Mouse (Mus musculus) midbrain, embryonic 12.5 days (tissue): Measurements from ENCODE around the gene Ttc37. TPM values are rescaled to one million over a fixed set of nuclear protein-coding genes. Genes with fewer than 3 reads are reported as not detected.

Source experiments
- ATAC-seq: fragments of 200-750 bp; cut with Nextera tagmentation; 2 replicates; pipeline ENCODE4 v1.8.0; 2017; ENCODE audit warnings: low read depth, moderate TSS enrichment, moderate library complexity; ENCODE audit not compliant: low FRiP score
- H3K27ac ChIP-seq: fragments of 300-500 bp; sonication (generic); replicated peaks from 2 replicates; pipeline ENCODE4 v1.5.1; 2016; ENCODE audit warnings: mild to moderate bottlenecking
- H3K27me3 ChIP-seq: fragments of 300-500 bp; sonication (generic); 2 replicates; pipeline ENCODE4 v1.6.1; 2016; ENCODE audit warnings: mild to moderate bottlenecking
- H3K36me3 ChIP-seq: fragments of 300-500 bp; sonication (generic); 2 replicates; pipeline ENCODE4 v1.6.1; 2016
- H3K4me1 ChIP-seq: fragments of 300-500 bp; sonication (generic); 2 replicates; pipeline ENCODE4 v1.6.1; 2016
- H3K4me2 ChIP-seq: fragments of 300-500 bp; sonication (generic); replicated peaks from 2 replicates; pipeline ENCODE4 v1.6.1; 2016; ENCODE audit warnings: mild to moderate bottlenecking, moderate library complexity
- H3K4me3 ChIP-seq: fragments of 300-500 bp; sonication (generic); 2 replicates; pipeline ENCODE4 v1.5.1; 2016; ENCODE audit warnings: mild to moderate bottlenecking
- H3K9ac ChIP-seq: fragments of 300-500 bp; sonication (generic); replicated peaks from 2 replicates; pipeline ENCODE4 v1.6.1; 2016; ENCODE audit warnings: mild to moderate bottlenecking, moderate library complexity
- H3K9me3 ChIP-seq: fragments of 300-500 bp; sonication (generic); 2 replicates; pipeline ENCODE4 v1.6.1; 2016; ENCODE audit warnings: mild to moderate bottlenecking
- WGBS: fragments of 180-500 bp; shearing (Covaris S2); methylation state at CpG from one replicate; pipeline ENCODE4 v1.1.7; 2016; 5-methylcytosine and 5-hydroxymethylcytosine counted together
- polyA plus RNA-seq: library from polyadenylated mRNA; unstranded; fragments of >200 nt; fragmentation: Nextera tagmentation; extraction: Ambion mirVana; gene quantifications from 2 replicates; pipeline ENCODE4 v1.2.1, GENCODE M21; 2016

Ttc37 gene
- polyA plus RNA-seq, 1 experiment from 2014 or later: 16.5 TPM

DNA sequence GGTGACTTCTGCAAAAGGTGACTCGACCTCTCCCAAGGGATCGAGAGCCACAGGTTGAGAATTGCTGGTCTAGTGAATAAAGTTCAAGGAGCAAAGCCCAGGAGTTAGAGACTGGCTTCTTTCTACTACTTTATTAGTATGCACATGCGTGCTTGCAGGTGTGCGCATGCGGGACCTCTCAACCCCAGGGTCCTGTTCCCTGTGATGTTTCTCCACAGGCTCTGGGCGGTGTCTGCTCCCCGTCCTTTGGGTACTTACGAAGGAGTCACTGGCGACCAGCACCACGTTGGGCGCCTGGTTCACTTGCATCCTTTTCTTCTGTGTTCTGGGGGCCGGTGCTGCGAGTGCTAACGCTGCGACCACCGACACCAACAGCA, 430 bp upstream of the Ttc37 start:
- 0 out of 2 replicates have a peak, but pooled peaks cover 2% of the 10 kb centered on the region for H3K4me1 ChIP-seq
- H3K4me2 ChIP-seq: peak overlapping the region; percentile 59
- ATAC-seq: peak; percentile 84
- H3K27ac ChIP-seq: peak overlapping the region; percentile 67
- no peaks in the 10 kb centered on the region for H3K27me3 ChIP-seq
- WGBS: 3% methylated on average over 16 of the region's 16 CpGs
- H3K9ac ChIP-seq: peak overlapping the region; percentile 68
- H3K4me3 ChIP-seq: peak overlapping the region; percentile 64
- no peaks in the 10 kb centered on the region for H3K36me3 ChIP-seq
- no peaks in the 10 kb centered on the region for H3K9me3 ChIP-seq

DNA sequence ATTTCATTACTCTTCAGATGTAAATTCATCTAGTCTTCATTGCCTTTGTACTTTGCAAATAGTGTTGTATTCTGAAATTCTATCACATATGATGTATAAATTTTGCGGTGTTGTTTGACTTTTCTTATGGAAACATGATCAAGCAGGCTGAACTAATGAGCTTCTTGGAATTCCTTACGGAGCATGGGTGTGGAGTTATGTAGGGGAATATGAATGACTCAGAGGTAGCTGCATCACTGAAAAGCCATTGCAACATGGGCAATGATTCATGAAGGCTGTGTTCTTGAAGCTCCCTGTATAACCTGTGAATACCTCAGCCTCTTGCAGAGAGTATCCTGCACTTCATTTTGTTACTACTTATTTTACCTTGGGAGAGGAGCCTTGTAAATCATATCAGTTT, 3.5 kb downstream of the Ttc37 start:
- Histone ChIP-seq H3K4me2 (no peak overlapping the region), H3K9me3 (no peaks in the 10 kb centered on the region), H3K9ac (no peak overlapping the region), H3K36me3 (no peaks in the 10 kb centered on the region), H3K27me3 (no peaks in the 10 kb centered on the region), H3K4me3 (no peak overlapping the region), H3K4me1 (peaks cover 2% of the 10 kb centered on the region; the same call in 1 of the 2 replicates), H3K27ac (no peak overlapping the region)
- no peak for ATAC-seq
- WGBS: 94% methylated on average over 2 of the region's 2 CpGs

DNA sequence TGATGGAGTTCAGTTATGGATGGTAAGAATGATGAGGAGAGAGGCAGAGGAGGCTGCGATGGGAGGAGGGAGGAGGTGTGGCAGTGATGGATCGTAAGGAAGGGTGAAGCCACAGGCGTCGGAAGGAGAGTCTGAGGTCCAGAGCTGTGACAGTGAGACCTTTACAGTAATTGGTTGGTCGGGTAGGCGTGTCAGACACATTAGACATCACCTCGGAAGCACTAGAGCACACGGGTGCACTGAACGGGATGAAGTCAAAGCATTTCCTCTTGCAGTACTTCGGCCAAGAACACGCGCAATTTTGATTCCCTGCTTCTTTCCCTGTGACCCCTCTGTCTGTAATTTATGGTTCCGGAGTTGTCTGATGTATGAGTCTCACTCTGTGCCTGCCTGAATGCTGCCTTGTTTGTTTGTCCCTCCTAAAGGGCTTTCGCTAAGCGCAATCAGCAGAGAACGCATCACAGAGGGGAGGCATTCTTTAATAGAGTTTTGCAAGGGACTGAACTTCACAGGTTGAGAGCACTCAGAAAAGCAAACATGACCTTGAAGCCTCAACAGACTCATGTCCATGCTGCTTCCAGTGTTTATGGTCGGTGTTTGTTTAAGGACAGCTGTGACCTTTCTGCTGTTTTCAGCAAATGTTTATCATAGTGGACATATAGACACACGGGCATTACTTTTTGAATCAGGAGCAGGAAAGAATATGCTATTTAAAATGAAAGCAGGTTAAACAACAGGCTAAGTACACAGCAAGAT, 10.7 kb downstream of the Ttc37 start:
- Histone ChIP-seq H3K4me1 (no peaks in the 10 kb centered on the region; the same call in 1 of the 2 replicates), H3K4me2 (no peak overlapping the region), H3K27ac (no peak overlapping the region), H3K36me3 (peaks cover 34% of the 10 kb centered on the region), H3K9me3 (no peaks in the 10 kb centered on the region), H3K27me3 (no peaks in the 10 kb centered on the region), H3K4me3 (no peak overlapping the region), H3K9ac (no peak overlapping the region)
- WGBS: 90% methylated on average over 18 of the region's 18 CpGs
- ATAC-seq: no peak

DNA sequence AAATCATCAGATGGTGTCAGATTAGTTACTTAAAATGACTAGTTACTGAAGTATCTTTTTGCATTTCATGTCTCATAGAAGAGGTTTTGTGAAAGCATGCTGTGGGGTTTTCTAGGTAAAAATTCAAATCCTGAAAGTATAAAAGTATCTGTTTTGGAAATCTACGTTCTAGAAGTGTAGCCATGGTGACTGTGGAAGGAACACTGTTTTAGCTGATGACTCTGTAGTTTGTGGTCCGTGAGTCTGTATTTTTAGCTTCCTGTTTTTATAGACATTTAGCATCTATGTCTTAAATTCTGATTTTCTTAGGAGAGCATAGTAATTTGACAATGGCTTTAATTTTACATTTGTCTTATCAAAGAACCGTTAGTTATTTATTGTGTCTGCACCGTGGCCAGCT, 30.3 kb downstream of the Ttc37 start:
- no peak overlapping the region for H3K27ac ChIP-seq
- no peak overlapping the region for H3K4me3 ChIP-seq
- WGBS: 91% methylated on average over 4 of the region's 4 CpGs
- no peaks in the 10 kb centered on the region for H3K4me1 ChIP-seq
- no peak overlapping the region for H3K9ac ChIP-seq
- H3K4me2 ChIP-seq: no peak overlapping the region
- no peaks in the 10 kb centered on the region for H3K9me3 ChIP-seq
- peaks cover 48% of the 10 kb centered on the region for H3K36me3 ChIP-seq
- no peaks in the 10 kb centered on the region for H3K27me3 ChIP-seq
- no peak for ATAC-seq

DNA sequence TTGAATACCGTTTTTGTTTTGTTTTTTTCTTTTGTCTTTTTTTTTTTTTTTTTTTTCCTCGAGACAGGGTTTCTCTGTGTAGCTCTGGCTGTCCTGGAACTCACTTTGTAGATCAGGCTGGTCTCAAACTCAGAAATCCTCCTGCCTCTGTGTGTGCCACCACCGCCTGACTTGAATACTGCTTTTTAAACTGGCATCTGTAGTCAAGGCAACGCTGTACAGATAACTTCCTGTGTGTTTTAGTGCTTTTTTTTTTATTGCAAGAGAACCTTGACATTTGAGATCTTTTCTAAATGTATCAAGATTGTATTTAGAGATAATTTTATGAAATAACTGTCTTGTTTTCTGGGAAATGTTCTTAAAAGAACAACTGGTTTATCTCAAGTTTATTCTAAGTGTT, 33.9 kb downstream of the Ttc37 start:
- Histone ChIP-seq H3K4me1 (no peaks in the 10 kb centered on the region), H3K4me2 (no peak overlapping the region), H3K9me3 (no peaks in the 10 kb centered on the region), H3K9ac (no peak overlapping the region), H3K27ac (no peak overlapping the region), H3K4me3 (no peak overlapping the region), H3K36me3 (peaks cover 45% of the 10 kb centered on the region), H3K27me3 (no peaks in the 10 kb centered on the region)
- 80% methylated on average over 4 of the region's 4 CpGs for WGBS
- ATAC-seq: no peak

DNA sequence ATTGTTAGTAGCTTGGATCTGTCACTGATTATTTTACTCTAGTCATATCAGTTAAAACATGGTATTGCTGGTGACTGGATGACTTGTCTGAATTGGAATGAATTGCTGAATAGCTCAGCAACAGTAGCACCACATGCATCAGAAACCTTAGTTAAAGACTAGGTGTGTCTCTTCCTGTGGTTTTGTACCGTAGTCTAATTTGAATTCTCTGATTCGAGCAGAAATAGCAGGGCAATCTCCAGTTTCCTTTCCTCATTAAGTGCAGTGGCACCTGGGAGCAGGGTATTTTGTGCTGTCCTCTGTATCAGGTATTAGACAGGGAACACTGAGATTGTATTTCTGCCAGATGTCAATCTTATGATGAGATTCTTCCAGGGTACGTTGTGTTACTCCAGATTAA, 40.3 kb downstream of the Ttc37 start:
- H3K9ac ChIP-seq: no peak overlapping the region
- H3K27me3 ChIP-seq: no peaks in the 10 kb centered on the region
- ATAC-seq: no peak
- 91% methylated on average over 3 of the region's 3 CpGs for WGBS
- H3K4me3 ChIP-seq: no peak overlapping the region
- no peaks in the 10 kb centered on the region for H3K4me1 ChIP-seq
- H3K9me3 ChIP-seq: no peaks in the 10 kb centered on the region
- H3K4me2 ChIP-seq: no peak overlapping the region
- H3K27ac ChIP-seq: no peak overlapping the region
- H3K36me3 ChIP-seq: peaks cover 31% of the 10 kb centered on the region; the same call in 1 of the 2 replicates

DNA sequence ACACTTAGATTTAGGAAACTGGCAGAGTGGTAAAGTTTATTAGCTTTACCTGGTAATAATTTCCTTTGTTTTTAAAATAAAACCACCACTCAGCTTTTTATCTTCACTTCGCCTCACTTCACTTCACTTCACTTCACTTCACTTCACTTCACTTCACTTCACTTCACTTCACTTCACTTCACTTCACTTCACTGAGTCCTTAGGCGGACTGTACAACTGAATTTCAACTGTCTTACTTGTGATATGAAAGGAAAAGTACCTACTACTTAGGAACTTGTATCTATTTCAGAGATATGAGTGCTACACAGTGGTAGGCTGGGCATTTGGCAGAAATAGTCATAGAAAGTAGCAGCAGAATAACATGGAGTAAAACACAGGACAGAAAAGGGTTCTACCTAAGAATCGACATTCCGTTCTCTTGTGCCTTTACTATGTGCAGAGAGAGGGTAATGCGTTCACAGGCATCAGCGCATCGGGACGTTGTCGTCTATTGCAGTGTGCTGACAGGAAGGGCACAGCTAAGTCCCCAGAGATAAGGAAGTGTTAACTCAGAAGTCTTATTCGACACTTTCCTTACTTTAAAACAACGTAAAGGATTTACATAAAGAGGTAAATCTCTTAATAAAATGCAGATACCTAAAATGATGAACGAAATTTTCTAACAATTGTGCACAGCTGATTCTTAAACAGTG, 42.7 kb downstream of the Ttc37 start:
- WGBS: 88% methylated on average over 12 of the region's 12 CpGs
- Histone ChIP-seq H3K27ac (no peak overlapping the region), H3K9ac (no peak overlapping the region), H3K36me3 (peaks cover 18% of the 10 kb centered on the region; the same call in 1 of the 2 replicates), H3K9me3 (no peaks in the 10 kb centered on the region), H3K4me1 (no peaks in the 10 kb centered on the region), H3K4me3 (no peak overlapping the region), H3K4me2 (no peak overlapping the region), H3K27me3 (no peaks in the 10 kb centered on the region)
- no peak for ATAC-seq

DNA sequence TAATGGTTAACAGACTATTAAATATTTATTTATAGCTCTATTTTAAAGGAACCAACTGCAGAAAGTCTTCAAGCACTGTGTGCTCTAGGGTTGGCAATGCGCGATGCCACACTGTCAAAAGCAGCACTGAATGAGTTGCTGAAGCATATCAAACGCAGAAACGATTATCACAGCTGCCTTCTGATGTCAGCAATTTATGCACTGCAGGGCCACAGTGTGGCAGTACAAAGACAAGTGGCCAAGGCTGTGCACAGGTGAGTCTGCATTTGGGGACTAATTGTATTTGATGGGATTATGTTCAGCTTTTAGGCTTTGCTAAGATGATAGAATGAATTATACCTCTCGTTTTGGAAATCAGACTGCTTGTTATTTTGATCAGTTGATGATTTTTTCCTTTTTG, 51.9 kb downstream of the Ttc37 start:
- Histone ChIP-seq H3K9me3 (no peaks in the 10 kb centered on the region), H3K27ac (no peak overlapping the region), H3K36me3 (peaks cover 30% of the 10 kb centered on the region), H3K4me3 (no peak overlapping the region), H3K4me1 (no peaks in the 10 kb centered on the region), H3K4me2 (no peak overlapping the region), H3K9ac (no peak overlapping the region), H3K27me3 (no peaks in the 10 kb centered on the region)
- 89% methylated on average over 5 of the region's 5 CpGs for WGBS
- ATAC-seq: no peak

DNA sequence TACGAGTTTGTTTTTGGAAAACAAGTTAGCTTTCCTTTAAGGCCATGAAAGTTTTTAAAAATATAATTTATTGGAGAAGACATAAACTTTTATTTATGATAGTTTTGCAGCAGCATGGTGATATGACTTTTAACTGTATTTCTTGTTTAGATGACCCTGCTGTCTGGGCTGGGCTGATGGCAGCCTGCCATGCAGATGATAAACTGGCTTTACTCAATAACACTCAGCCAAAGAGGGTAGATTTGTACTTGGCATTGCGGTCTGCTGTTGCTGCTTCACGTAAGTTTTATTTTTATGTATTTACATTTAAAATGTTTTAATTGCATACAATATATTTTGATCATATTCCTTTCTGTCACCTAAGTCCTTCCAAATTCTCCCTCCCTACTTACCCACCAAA, 58.6 kb downstream of the Ttc37 start:
- WGBS: 95% methylated on average over 3 of the region's 3 CpGs
- Histone ChIP-seq H3K9ac (no peak overlapping the region), H3K4me3 (no peak overlapping the region), H3K27ac (no peak overlapping the region), H3K36me3 (peaks cover 37% of the 10 kb centered on the region), H3K4me1 (no peaks in the 10 kb centered on the region), H3K4me2 (no peak overlapping the region), H3K9me3 (no peaks in the 10 kb centered on the region), H3K27me3 (no peaks in the 10 kb centered on the region)
- no peak for ATAC-seq

DNA sequence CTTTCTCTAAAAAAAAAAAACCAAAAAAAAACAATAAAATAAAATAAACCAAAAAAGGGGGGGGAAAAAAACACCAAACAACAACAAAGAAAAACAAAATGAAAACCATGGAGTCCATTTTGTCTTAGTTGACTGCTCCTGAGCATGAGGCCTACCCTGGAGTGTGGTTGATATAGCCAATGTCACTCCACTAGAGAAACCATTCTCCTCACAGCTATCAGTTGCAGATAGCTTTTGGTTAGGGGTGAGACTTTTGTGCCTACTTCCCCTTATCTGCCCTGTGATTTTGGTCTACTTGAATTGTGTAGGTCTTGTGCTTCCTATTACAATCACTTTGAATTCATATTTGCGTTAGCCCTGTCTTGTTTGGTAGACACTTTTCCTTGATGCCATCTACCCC, 59.0 kb downstream of the Ttc37 start:
- no peak overlapping the region for H3K27ac ChIP-seq
- no peak overlapping the region for H3K9ac ChIP-seq
- H3K9me3 ChIP-seq: no peaks in the 10 kb centered on the region
- H3K27me3 ChIP-seq: no peaks in the 10 kb centered on the region
- H3K4me3 ChIP-seq: no peak overlapping the region
- ATAC-seq: no peak
- 92% methylated on average over 1 of the region's 1 CpGs for WGBS
- no peak overlapping the region for H3K4me2 ChIP-seq
- H3K36me3 ChIP-seq: peaks cover 40% of the 10 kb centered on the region
- H3K4me1 ChIP-seq: no peaks in the 10 kb centered on the region

DNA sequence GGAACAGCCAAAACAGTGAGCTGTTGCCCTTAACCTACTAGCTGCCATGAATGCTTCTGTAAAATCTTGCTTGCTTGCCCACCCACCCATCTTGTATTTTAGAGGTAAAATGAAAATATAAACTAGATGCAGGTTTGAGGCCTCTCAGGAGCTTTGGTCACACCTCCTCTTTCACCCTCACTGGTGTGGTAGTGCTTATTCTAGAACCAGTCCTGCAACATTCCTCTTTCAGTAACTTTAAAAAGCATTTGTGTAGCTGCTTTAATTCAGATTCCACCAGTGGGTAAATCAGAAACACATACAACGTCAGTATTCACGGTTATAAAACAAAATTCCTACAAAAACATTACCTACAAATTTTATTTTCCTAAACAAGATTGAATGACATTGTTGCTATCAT, 62.1 kb downstream of the Ttc37 start:
- no peaks in the 10 kb centered on the region for H3K27me3 ChIP-seq
- H3K36me3 ChIP-seq: peaks cover 42% of the 10 kb centered on the region
- no peak for ATAC-seq
- no peak overlapping the region for H3K9ac ChIP-seq
- WGBS: 97% methylated on average over 2 of the region's 2 CpGs
- H3K4me1 ChIP-seq: no peaks in the 10 kb centered on the region
- no peak overlapping the region for H3K4me3 ChIP-seq
- no peak overlapping the region for H3K4me2 ChIP-seq
- no peak overlapping the region for H3K27ac ChIP-seq
- H3K9me3 ChIP-seq: no peaks in the 10 kb centered on the region

DNA sequence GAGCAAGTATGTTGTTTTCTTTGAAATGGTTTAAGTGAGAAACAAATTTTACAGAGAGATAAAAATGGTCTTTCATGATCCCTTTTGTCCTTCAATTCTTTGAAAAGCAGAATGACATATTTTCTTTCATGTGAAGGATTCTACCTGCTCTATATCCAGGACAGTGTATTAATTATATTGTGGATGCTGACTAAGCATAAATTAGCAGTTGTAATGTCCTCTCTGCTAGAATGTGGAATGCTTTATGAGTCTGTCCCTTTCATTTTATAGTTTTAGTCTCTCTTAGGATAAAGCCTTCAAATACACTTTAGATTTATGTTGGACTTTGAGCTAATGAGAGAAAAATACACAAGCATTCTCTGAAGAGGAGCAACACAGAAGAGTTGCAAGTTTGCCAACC, 75.8 kb downstream of the Ttc37 start:
- Histone ChIP-seq H3K9me3 (peaks cover 9% of the 10 kb centered on the region; the same call in 1 of the 2 replicates), H3K27ac (no peak overlapping the region), H3K4me2 (no peak overlapping the region), H3K4me3 (no peak overlapping the region), H3K36me3 (peaks cover 32% of the 10 kb centered on the region), H3K4me1 (no peaks in the 10 kb centered on the region), H3K27me3 (no peaks in the 10 kb centered on the region), H3K9ac (no peak overlapping the region)
- no peak for ATAC-seq
